Mouse (Mus musculus): Measurements from ENCODE around the gene Zfhx2.
"Not testable (repeated sequence)": the region's sequence is repeated elsewhere in the genome, so short reads cannot be mapped to it uniquely, and the experiment has no call there.

- not testable (repeated sequence) for TF ChIP-seq POLR2A (IDR thresholded peaks at IDR 0.05; ENCODE audit: extremely low read depth, insufficient read depth, low read length); CTCF (IDR thresholded peaks at IDR 0.05; ENCODE audit: low read depth, low read length)
These were observed 48.4 kb downstream of the Zfhx2 start for GRCm38 (mm10) chr14:55043694-55044093.
